Mouse (Mus musculus) MEL (cell line): ENCODE data around the gene Bnipl.

Experiments used
- CTCF ChIP-seq, 3 experiments: IDR thresholded peaks in 2 of 3; conservative IDR thresholded peaks in 1 of 3; 2 replicates each; pipeline ENCODE4 v1.5.1; 2011 to 2012; ENCODE audit warnings: low read length in 3 of 3, low read depth in 2 of 3, mild to moderate bottlenecking in 2 of 3, improper control_type of control experiment in 1 of 3, inconsistent platforms in 1 of 3, mixed read lengths in 1 of 3, moderate library complexity in 1 of 3; ENCODE audit not compliant: control insufficient read depth in 1 of 3, insufficient read depth in 1 of 3, poor library complexity in 1 of 3, severe bottlenecking in 1 of 3
- HCFC1 ChIP-seq: IDR thresholded peaks from 2 replicates; pipeline ENCODE4 v1.6.1; 2012; ENCODE audit warnings: low read depth, mild to moderate bottlenecking, inconsistent platforms, low read length, improper control_type of control experiment, moderate library complexity
- MAX ChIP-seq: IDR thresholded peaks from 2 replicates; pipeline ENCODE4 v1.6.1; 2011; ENCODE audit warnings: low read length, improper control_type of control experiment
- MYB ChIP-seq: IDR thresholded peaks from 2 replicates; pipeline ENCODE4 v1.6.1; 2011; ENCODE audit warnings: mild to moderate bottlenecking, low read depth, low read length, improper control_type of control experiment
- NELFE ChIP-seq: IDR thresholded peaks from 2 replicates; pipeline ENCODE4 v1.6.1; 2011; ENCODE audit warnings: low read depth, low read length, improper control_type of control experiment
- NRF1 ChIP-seq: IDR thresholded peaks from 2 replicates; pipeline ENCODE4 v1.6.1; 2014; ENCODE audit warnings: low read depth, mild to moderate bottlenecking, inconsistent platforms, low read length, improper control_type of control experiment, moderate library complexity; ENCODE audit not compliant: poor library complexity, insufficient read depth, severe bottlenecking
- POLR2A ChIP-seq, 2 experiments: IDR thresholded peaks; 2 replicates each; pipeline ENCODE4 v1.6.1; 2011 to 2012; ENCODE audit warnings: low read length in 2 of 2, mild to moderate bottlenecking in 2 of 2, control low read depth in 1 of 2, improper control_type of control experiment in 1 of 2, low read depth in 1 of 2, moderate library complexity in 1 of 2; ENCODE audit not compliant: control insufficient read depth in 1 of 2, insufficient read depth in 1 of 2, poor library complexity in 1 of 2
- RCOR1 ChIP-seq: IDR thresholded peaks from 2 replicates; pipeline ENCODE4 v1.6.1; 2012; ENCODE audit warnings: low read depth, mild to moderate bottlenecking, inconsistent platforms, low read length, improper control_type of control experiment
- USF1 ChIP-seq: IDR thresholded peaks from 2 replicates; pipeline ENCODE4 v1.6.1; 2014; ENCODE audit warnings: low read depth, mild to moderate bottlenecking, inconsistent platforms, low read length, improper control_type of control experiment, moderate library complexity
- USF2 ChIP-seq, 2 experiments: IDR thresholded peaks; 2 replicates each; pipeline ENCODE4 v1.6.1; 2011 to 2012; ENCODE audit warnings: improper control_type of control experiment in 2 of 2, low read length in 2 of 2, borderline replicate concordance in 1 of 2, inconsistent platforms in 1 of 2, low read depth in 1 of 2, mild to moderate bottlenecking in 1 of 2; ENCODE audit not compliant: insufficient read depth in 1 of 2
- ZC3H11A ChIP-seq: IDR thresholded peaks from 2 replicates; pipeline ENCODE4 v1.6.1; 2012; ENCODE audit warnings: low read depth, mild to moderate bottlenecking, inconsistent platforms, low read length, improper control_type of control experiment

DNA sequence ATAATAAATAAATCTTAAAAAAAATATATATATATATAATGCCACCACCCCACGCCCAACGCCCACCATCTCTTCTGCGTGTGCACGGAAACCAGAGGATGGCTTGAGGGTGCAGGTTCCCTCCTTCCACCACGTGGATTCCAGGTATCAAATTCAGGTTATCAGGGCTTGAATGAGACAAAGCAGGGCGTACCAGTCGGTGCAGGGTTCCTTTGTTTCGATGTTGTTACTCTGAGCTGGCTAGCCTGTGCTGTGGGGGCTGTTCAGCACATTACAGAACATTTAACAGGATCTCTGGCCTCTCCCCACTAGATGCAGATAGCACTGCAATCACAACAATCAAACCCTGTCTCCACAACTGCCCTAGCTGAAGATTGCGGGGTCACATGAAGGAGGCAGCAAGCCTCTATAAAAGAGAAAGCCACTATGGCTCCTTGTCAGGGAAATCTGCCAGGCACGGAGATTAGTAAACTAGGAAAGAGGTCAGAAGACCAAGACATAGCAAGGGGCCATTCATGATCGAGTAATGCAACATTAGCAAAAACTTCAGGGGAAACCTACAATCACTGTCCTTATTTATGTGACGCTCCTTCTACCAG, 19.9 kb upstream of the Bnipl start:
- no peak for TF ChIP-seq CTCF (IDR thresholded peaks at IDR 0.05 in 2 of 3, conservative IDR thresholded peaks at IDR 0.05 in 1 of 3; ENCODE audit: control insufficient read depth in 1 of 3, insufficient read depth in 1 of 3, low read depth in 2 of 3, low read length in 3 of 3, poor library complexity in 1 of 3, severe bottlenecking in 1 of 3)
- no peak for TF ChIP-seq MAX
- TF ChIP-seq POLR2A (IDR thresholded peaks at IDR 0.05; ENCODE audit: control insufficient read depth in 1 of 2, insufficient read depth in 1 of 2, low read depth in 1 of 2, low read length in 2 of 2, poor library complexity in 1 of 2) = no peak
- no peak for TF ChIP-seq ZC3H11A
- no peak for TF ChIP-seq USF1
- TF ChIP-seq NRF1 = no peak
- no peak for TF ChIP-seq MYB
- TF ChIP-seq USF2 (IDR thresholded peaks at IDR 0.05; ENCODE audit: borderline replicate concordance in 1 of 2, insufficient read depth in 1 of 2, low read depth in 1 of 2, low read length in 2 of 2) = no peak
- no peak for TF ChIP-seq NELFE
- TF ChIP-seq HCFC1 = no peak
- TF ChIP-seq RCOR1 = no peak
